Mouse (Mus musculus) layer of hippocampus, adult 2 months (tissue): ENCODE data around the gene Gpd1. TPM values are rescaled to one million over a fixed set of nuclear protein-coding genes. Genes with fewer than 3 reads are reported as not detected.
"Not testable (repeated sequence)": the region's sequence is repeated elsewhere in the genome, so short reads cannot be mapped to it uniquely, and the experiment has no call there.

Experiments
- DNase-seq, 2 experiments: peaks; one replicate each; pipeline ENCODE4 v3.0.0; 2022; ENCODE audit warnings: low spot score in 2 of 2
- H3K27ac ChIP-seq: fragments of 200-600 bp; 2 replicates; pipeline ENCODE4 v1.8.1; 2022
- H3K4me3 ChIP-seq: fragments of 200-600 bp; 2 replicates; pipeline ENCODE4 v1.8.1; 2022; ENCODE audit warnings: mild to moderate bottlenecking
- CTCF ChIP-seq: fragments of 200-600 bp; conservative IDR thresholded peaks from 2 replicates; pipeline ENCODE4 v1.8.1; 2022; ENCODE audit warnings: antibody characterized with exemption, mild to moderate bottlenecking, moderate library complexity
- total RNA-seq, 2 experiments: library from RNA; stranded (reverse); gene quantifications; 2 replicates each; pipeline ENCODE4 v1.2.3; 2021

Gene Gpd1
- total RNA-seq, 2 experiments from 2014 or later = 142 to 148 TPM

- TF ChIP-seq CTCF = no peak
- peak; percentile 27 to 43 for DNase-seq
- H3K27ac ChIP-seq = peak overlapping the region; percentile 99
- H3K4me3 ChIP-seq = peak overlapping the region; percentile 15
These were observed 1.2 kb upstream of the Gpd1 start for GRCm38 (mm10) chr15:99715982-99716746.

- TF ChIP-seq CTCF = no peak
- peak overlapping the region; percentile 99 for H3K27ac ChIP-seq
- no peak overlapping the region; the same call in 1 of the 2 replicates for H3K4me3 ChIP-seq
- DNase-seq = peak; percentile 38 to 65
These were observed 501 bp upstream of the Gpd1 start for GRCm38 (mm10) chr15:99716814-99717213.

GRCm38 (mm10) chr15:99718461-99719021 is 1.2 kb downstream of the Gpd1 start:
- peak in 1 of 2 experiments; percentile 13 for DNase-seq
- no peak for TF ChIP-seq CTCF
- peak overlapping the region; percentile 76 for H3K4me3 ChIP-seq
- H3K27ac ChIP-seq = peak overlapping the region; percentile 99

- DNase-seq = peak in 1 of 2 experiments; percentile 8
- TF ChIP-seq CTCF = no peak
- no peak overlapping the region for H3K4me3 ChIP-seq
- 0 out of 2 replicates have a peak overlapping the region, but pooled peaks have one; percentile 51 for H3K27ac ChIP-seq
These were observed 2.5 kb downstream of the Gpd1 start for GRCm38 (mm10) chr15:99719865-99720264.

GRCm38 (mm10) chr15:99721921-99722743 is 4.8 kb downstream of the Gpd1 start:
- H3K27ac ChIP-seq = peak overlapping the region; percentile 94
- peak in 1 of 2 experiments; percentile 10 for DNase-seq
- H3K4me3 ChIP-seq = no peak overlapping the region
- no peak for TF ChIP-seq CTCF

GRCm38 (mm10) chr15:99723120-99723514 is 5.8 kb downstream of the Gpd1 start:
- no peak overlapping the region for H3K4me3 ChIP-seq
- peak in 1 of 2 experiments; percentile 11 for DNase-seq
- peak overlapping the region; percentile 94 for H3K27ac ChIP-seq
- no peak for TF ChIP-seq CTCF

- peak; percentile 58 to 67 for DNase-seq
- no peak for TF ChIP-seq CTCF
- Histone ChIP-seq H3K4me3 (no peak overlapping the region; the same call in 1 of the 2 replicates), H3K27ac (peak overlapping the region; percentile 94)
These were observed 6.4 kb downstream of the Gpd1 start for GRCm38 (mm10) chr15:99723515-99724291.

- TF ChIP-seq CTCF = peak; percentile 75
- Histone ChIP-seq H3K27ac (peak overlapping the region; percentile 94), H3K4me3 (peak overlapping the region; percentile 53)
- peak; percentile 69 to 72 for DNase-seq
These were observed 7.1 kb downstream of the Gpd1 start for GRCm38 (mm10) chr15:99724292-99725021.

GRCm38 (mm10) chr15:99725341-99726155 is 8.2 kb downstream of the Gpd1 start, which contains the start of gene Cox14:
Gene Cox14 (plus strand): TSS chr15:99725618.
- H3K27ac ChIP-seq = peak within 1 kb of the TSS; percentile 94
- peak; percentile 95 to 98 for DNase-seq
- peak; percentile 85 for TF ChIP-seq CTCF
- H3K4me3 ChIP-seq = peak within 1 kb of the TSS; percentile 88

- no peak for DNase-seq
- Histone ChIP-seq H3K27ac (peak overlapping the region; percentile 90; the same call in 1 of the 2 replicates), H3K4me3 (peak overlapping the region; percentile 88)
- TF ChIP-seq CTCF = no peak
These were observed 9.2 kb downstream of the Gpd1 start for GRCm38 (mm10) chr15:99726549-99726948.

- not testable (repeated sequence) for H3K27ac ChIP-seq, H3K4me3 ChIP-seq, DNase-seq
These were observed 9.7 kb downstream of the Gpd1 start for GRCm38 (mm10) chr15:99727039-99727438.
